Mouse (Mus musculus) olfactory bulb, adult 2 months (tissue): ENCODE measurements around the gene Upk1a.

ENCODE experiments used
- CTCF ChIP-seq: fragments of 200-500 bp; IDR thresholded peaks from 2 replicates; pipeline ENCODE4 v1.5.1; 2012; ENCODE audit warnings: low read depth, mild to moderate bottlenecking, low read length, moderate library complexity; ENCODE audit not compliant: insufficient read depth
- POLR2A ChIP-seq: fragments of 200-500 bp; IDR thresholded peaks from 2 replicates; pipeline ENCODE4 v1.6.1; 2012; ENCODE audit warnings: mild to moderate bottlenecking, low read depth, low read length, moderate library complexity; ENCODE audit not compliant: insufficient read depth

- TF ChIP-seq CTCF (no peak), POLR2A (no peak)
These were observed 45.1 kb downstream of the Upk1a start for GRCm38 (mm10) chr7:30567555-30567954.
